Mouse (Mus musculus) pancreas, adult 10 weeks (tissue): ENCODE data around the gene Mrs2. TPM values are rescaled to one million over a fixed set of nuclear protein-coding genes. Genes with fewer than 3 reads are reported as not detected.

Experiments
- polyA plus RNA-seq: library from polyadenylated mRNA; stranded (reverse); fragments of 350-450 nt; fragmentation: Illumina TruSeq; extraction: RNeasy Lipid Tissue Mini Kit (QIAGEN cat#74804); gene quantifications from one replicate; pipeline ENCODE4 v1.2.3, GENCODE M21; 2015; ENCODE audit warnings: low read depth, low replicate concordance; ENCODE audit not compliant: insufficient read depth

The Mrs2 gene
- 5.9 TPM for polyA plus RNA-seq

GRCm38 (mm10) chr13:25019793-25020539, at the start of gene Mrs2:
Gene Mrs2, minus strand, starts transcription at chr13:25020379.

GRCm38 (mm10) chr13:25055873-25056667, 35.9 kb upstream of the Mrs2 start, which contains the start of gene Dcdc2a:
Gene Dcdc2a, plus strand, starts transcription at chr13:25056004.

DNA sequence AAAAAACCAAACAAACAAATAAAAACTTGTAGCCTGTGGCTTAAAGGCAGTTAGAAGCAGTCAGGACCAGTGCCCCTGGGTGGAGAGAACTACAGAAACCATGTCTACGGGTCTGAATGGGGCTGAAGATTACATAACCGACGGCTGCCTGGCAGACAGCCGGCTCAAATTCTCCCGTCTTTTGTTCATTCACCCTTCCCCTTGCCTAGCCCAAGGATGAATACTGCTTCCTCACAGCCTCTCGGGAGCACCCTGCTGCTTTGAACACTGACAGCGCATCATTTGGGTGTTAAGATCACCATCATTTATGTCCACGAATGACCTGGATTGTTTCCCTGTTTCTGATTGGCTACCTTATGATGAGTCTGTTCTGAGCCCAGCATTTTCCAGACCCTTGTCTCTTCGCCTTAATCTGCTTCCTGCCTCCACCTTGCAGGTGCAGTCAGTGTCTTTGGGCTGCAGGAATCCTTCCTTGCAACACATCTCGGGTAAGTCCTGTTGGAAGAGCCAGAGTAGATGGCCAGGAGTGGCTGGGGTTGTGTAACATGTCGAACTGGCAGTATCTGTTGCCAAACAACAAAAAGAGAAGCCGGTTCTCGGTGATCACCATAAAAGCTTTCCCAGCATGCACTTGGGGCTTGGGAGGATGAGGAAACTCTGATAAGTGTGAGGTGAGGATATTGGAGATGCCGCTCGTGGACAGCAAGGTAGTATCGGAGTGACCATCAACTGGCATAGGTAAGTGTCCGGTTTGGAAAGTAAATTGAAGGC, 77.5 kb downstream of the Mrs2 start, which contains the start of gene Gpld1:
Gene Gpld1 (plus strand): TSS at position 641 of the 771 bp plus-strand sequence.

Other genes with a start within 250 kb of the Mrs2 start
- gene BC005537, start 218.7 kb downstream of the Mrs2 start, polyA plus RNA-seq = 21.4 TPM
- 17.2 TPM for gene Acot13, start 188.8 kb downstream of the Mrs2 start, polyA plus RNA-seq
- 10.2 TPM for gene Tdp2, start 188.7 kb downstream of the Mrs2 start, polyA plus RNA-seq
- 0.26 TPM for gene D130043K22Rik, start 175.2 kb downstream of the Mrs2 start, polyA plus RNA-seq
- 1.9 TPM for gene Aldh5a1, start 82.7 kb downstream of the Mrs2 start, polyA plus RNA-seq
- gene Gpld1, start 77.2 kb downstream of the Mrs2 start, polyA plus RNA-seq = 3.5 TPM
- 4.2 TPM for gene Dcdc2a, start 35.6 kb upstream of the Mrs2 start, polyA plus RNA-seq